Comparison of ENCODE assay signal across 14 mouse cellular contexts in genomic region chr2:163370175-163370574, GRCm38 (mm10). TPM values are rescaled to one million over a fixed set of nuclear protein-coding genes. Genes with fewer than 3 reads are reported as not detected.
DNase-seq lines count a peak whose midpoint lies in the region; ATAC-seq lines count a peak whose summit lies in the region.
"Had no signal": no experiment of that assay in that cellular context is flagged by ENCODE, and none has a peak within 500 bp of the region (broad histone marks: within the 10 kb centered on the region; RNA-seq: fewer than 3 reads in every experiment).

No protein-coding gene starts in this region.

- H3K27ac ChIP-seq in lung, embryonic 15.5 days = peak overlapping the region; percentile 65
- H3K27ac ChIP-seq in stomach, embryonic 14.5 days (ENCODE audit: low read length) = peak overlapping the region; percentile 89
- H3K27ac ChIP-seq: left cerebral cortex, adult 2 months; limb, embryonic 15.5 days; midbrain, embryonic 15.5 days; neural tube, embryonic 12.5 days had no signal

- no peaks in the 10 kb centered on the region for H3K9me3 ChIP-seq in lung, embryonic 15.5 days
- H3K9me3 ChIP-seq in stomach, embryonic 14.5 days (ENCODE audit: control insufficient read depth, low read depth, low read length) = no peaks in the 10 kb centered on the region
- H3K9me3 ChIP-seq: limb, embryonic 15.5 days; midbrain, embryonic 15.5 days; neural tube, embryonic 12.5 days had no signal

- peaks cover 7% of the 10 kb centered on the region for H3K27me3 ChIP-seq in lung, embryonic 15.5 days
- no peaks in the 10 kb centered on the region for H3K27me3 ChIP-seq in stomach, embryonic 14.5 days (ENCODE audit: control insufficient read depth, insufficient read depth, low read length)

- H3K4me3 ChIP-seq in lung, embryonic 15.5 days = no peak overlapping the region
- H3K4me3 ChIP-seq in stomach, embryonic 14.5 days (ENCODE audit: low read depth, low read length) = no peak overlapping the region
- H3K4me3 ChIP-seq: erythroblast, embryonic 14.5 days; left cerebral cortex, adult 2 months; limb, embryonic 15.5 days; midbrain, embryonic 15.5 days; neural tube, embryonic 12.5 days had no signal

- ATAC-seq in lung, embryonic 15.5 days (ENCODE audit: borderline replicate concordance, extremely low read depth, low FRiP score, low TSS enrichment) = peak; percentile 47; the same call in 1 of the 2 replicates
- peak; percentile 72; the same call in 1 of the 2 replicates for ATAC-seq in stomach, embryonic 14.5 days (ENCODE audit: insufficient number of reproducible peaks, insufficient read depth, low FRiP score, low read depth)
- ATAC-seq: midbrain, embryonic 15.5 days had no signal

- DNase-seq in gastrocnemius, postnatal 25 days = peak; percentile 30
- DNase-seq in gastrocnemius, adult 18-20 months (ENCODE audit: low spot score) = no peak
- DNase-seq in lung, postnatal 25 days (ENCODE audit: low spot score) = no peak
- DNase-seq in heart, postnatal 4 days = peak; percentile 47
- DNase-seq in left cerebral cortex, postnatal 14 days (ENCODE audit: low spot score in 2 of 2) = no peak
- no peak for DNase-seq in layer of hippocampus, adult 9-10 months (ENCODE audit: low spot score)
- DNase-seq: adrenal gland, postnatal 25 days had no signal

- 41% methylated on average over 4 of the region's 4 CpGs for WGBS in lung, embryonic 15.5 days
- whole genome bisulfite sequencing in stomach, embryonic 14.5 days = 31% methylated on average over 4 of the region's 4 CpGs

- peaks cover 4% of the 10 kb centered on the region; the same call in 1 of the 2 replicates for H3K4me1 ChIP-seq in lung, embryonic 15.5 days
- H3K4me1 ChIP-seq in stomach, embryonic 14.5 days (ENCODE audit: control insufficient read depth, insufficient read depth, low read length) = peaks cover 5% of the 10 kb centered on the region; the same call in 1 of the 2 replicates
- H3K4me1 ChIP-seq: limb, embryonic 15.5 days; midbrain, embryonic 15.5 days; neural tube, embryonic 12.5 days had no signal

- H3K4me2 ChIP-seq in lung, embryonic 15.5 days = no peak overlapping the region
- no peak overlapping the region for H3K4me2 ChIP-seq in stomach, embryonic 14.5 days (replicated peaks; ENCODE audit: low read depth, low read length)
- H3K4me2 ChIP-seq: limb, embryonic 15.5 days; midbrain, embryonic 15.5 days; neural tube, embryonic 12.5 days had no signal

- no peaks in the 10 kb centered on the region for H3K36me3 ChIP-seq in lung, embryonic 15.5 days
- no peaks in the 10 kb centered on the region for H3K36me3 ChIP-seq in stomach, embryonic 14.5 days (ENCODE audit: control insufficient read depth, insufficient read depth, low read length)
- H3K36me3 ChIP-seq: limb, embryonic 15.5 days; midbrain, embryonic 15.5 days; neural tube, embryonic 12.5 days had no signal

- intact Hi-C loops in left cerebral cortex, postnatal 14 days (cut with DNase I) = no loop called here

- no peak overlapping the region for H3K9ac ChIP-seq in lung, embryonic 15.5 days
- no peak overlapping the region for H3K9ac ChIP-seq in stomach, embryonic 14.5 days (replicated peaks; ENCODE audit: low read depth, low read length)
- H3K9ac ChIP-seq: limb, embryonic 15.5 days; midbrain, embryonic 15.5 days; neural tube, embryonic 12.5 days had no signal

RNA-seq across cellular contexts. Expression of gene Jph2, which starts 27.6 kb away (rescaled TPM):
- 100 to 1,000 TPM; 424 to 451 TPM for total RNA-seq in gastrocnemius, postnatal 25 days (2021)
- 100 to 1,000 TPM; 401 to 487 TPM for total RNA-seq in gastrocnemius, adult 18-20 months (2021)
- polyA plus RNA-seq in lung, embryonic 15.5 days (2015; fragmentation: Nextera tagmentation; extraction: Ambion mirVana) = 6.9 and 7.7 TPM in 2 replicates
- total RNA-seq in heart, postnatal 4 days (2021) = 100 to 1,000 TPM; 366 to 416 TPM
- 6.5 and 6.7 TPM in 2 replicates for polyA plus RNA-seq in stomach, embryonic 14.5 days (2014; fragmentation: Nextera tagmentation; extraction: Ambion mirVana)
- under 1 TPM; 0.51 to 0.72 TPM for total RNA-seq in left cerebral cortex, postnatal 14 days (2021)
- polyA plus RNA-seq: erythroblast, embryonic 14.5 days had no signal

RNA-seq across cellular contexts. Expression of gene Oser1, which starts 54.3 kb away (rescaled TPM):
- 10 to 100 TPM; 23.8 to 27.0 TPM for total RNA-seq in gastrocnemius, postnatal 25 days (2021)
- total RNA-seq in gastrocnemius, adult 18-20 months (2021) = 10 to 100 TPM; 31.4 to 38.1 TPM
- 90.1 and 94.5 TPM in 2 replicates for polyA plus RNA-seq in lung, embryonic 15.5 days (2015; fragmentation: Nextera tagmentation; extraction: Ambion mirVana)
- 10 to 100 TPM; 21.6 to 24.2 TPM for total RNA-seq in heart, postnatal 4 days (2021)
- polyA plus RNA-seq in stomach, embryonic 14.5 days (2014; fragmentation: Nextera tagmentation; extraction: Ambion mirVana) = 84.9 and 89.2 TPM in 2 replicates
- total RNA-seq in left cerebral cortex, postnatal 14 days (2021) = 10 to 100 TPM; 20.5 to 21.4 TPM

Comparison
In these comparisons a context has a peak if more than half of its experiments do, and no peak if none do; other contexts are left out.
1. DNase-seq: peak in gastrocnemius, postnatal 25 days (single experiment) and heart, postnatal 4 days (single experiment); none in gastrocnemius, adult 18-20 months (single experiment), lung, postnatal 25 days (single experiment), left cerebral cortex, postnatal 14 days (0 of 2) and layer of hippocampus, adult 9-10 months (single experiment).
2. RNA of gene Jph2, which starts 27.6 kb away (total RNA-seq): 401 to 487 TPM in gastrocnemius, adult 18-20 months, 424 to 451 TPM in gastrocnemius, postnatal 25 days and 366 to 416 TPM in heart, postnatal 4 days; 0.51 to 0.72 TPM in left cerebral cortex, postnatal 14 days; every median in the first group is over 100 times any median in the second.